Mouse (Mus musculus): ENCODE measurements at regions not wholly inside any gene's neighbourhood (a gene's known extent, or its start where the extent isn't known, plus 50 kb on each side); places are given as distances from the start of the nearest gene placed in this dataset.

GRCm38 (mm10) chr5:33492604-33493315, 59.0 kb upstream of the Nkx1-1 start:
- Histone ChIP-seq H3K9me3 (ENCODE audit: control insufficient read depth, low read length) (no peaks in the 10 kb centered on the region), H3K4me3 (ENCODE audit: control insufficient read depth in 1 of 2, insufficient read depth in 1 of 2, low read depth in 1 of 2, low read length in 2 of 2) (no peak overlapping the region), H3K27ac (replicated peaks in 1 of 2; ENCODE audit: control insufficient read depth in 1 of 2, insufficient read depth in 1 of 2, low read depth in 2 of 2, low read length in 2 of 2) (no peak overlapping the region), H3K9ac (ENCODE audit: low read length) (no peak overlapping the region), H3K36me3 (ENCODE audit: control insufficient read depth, insufficient read depth, low read length) (no peaks in the 10 kb centered on the region), H3K4me2 (ENCODE audit: low read length) (no peak overlapping the region), H3K4me1 (ENCODE audit: control insufficient read depth in 2 of 2, insufficient read depth in 2 of 2, low read length in 2 of 2) (peaks cover 24 to 28% of the 10 kb centered on the region in 2 experiments), H3K27me3 (ENCODE audit: control insufficient read depth, insufficient read depth, low read length) (peaks cover 12% of the 10 kb centered on the region; the same call in 1 of the 2 replicates)
- no peak for ATAC-seq (ENCODE audit: insufficient number of reproducible peaks, insufficient read depth, low FRiP score, low read depth)
- 91% methylated on average over 11 of the region's 11 CpGs for WGBS

- no peak for ATAC-seq (ENCODE audit: insufficient number of reproducible peaks, insufficient read depth, low FRiP score, low read depth)
- peaks cover 48 to 53% of the 10 kb centered on the region in 2 experiments for H3K4me1 ChIP-seq (ENCODE audit: control insufficient read depth in 2 of 2, insufficient read depth in 2 of 2, low read length in 2 of 2)
- WGBS = 57% methylated on average over 6 of the region's 6 CpGs
- no peaks in the 10 kb centered on the region for H3K36me3 ChIP-seq (ENCODE audit: control insufficient read depth, insufficient read depth, low read length)
- H3K4me3 ChIP-seq (ENCODE audit: control insufficient read depth in 1 of 2, insufficient read depth in 1 of 2, low read depth in 1 of 2, low read length in 2 of 2) = no peak overlapping the region
- peaks cover 11% of the 10 kb centered on the region; the same call in 1 of the 2 replicates for H3K27me3 ChIP-seq (ENCODE audit: control insufficient read depth, insufficient read depth, low read length)
- no peak overlapping the region for H3K27ac ChIP-seq (replicated peaks in 1 of 2; ENCODE audit: control insufficient read depth in 1 of 2, insufficient read depth in 1 of 2, low read depth in 2 of 2, low read length in 2 of 2)
- no peak overlapping the region for H3K4me2 ChIP-seq (ENCODE audit: low read length)
- H3K9ac ChIP-seq (ENCODE audit: low read length) = no peak overlapping the region
- H3K9me3 ChIP-seq (ENCODE audit: control insufficient read depth, low read length) = no peaks in the 10 kb centered on the region
Observed at GRCm38 (mm10) chr5:33489286-33489685, 55.5 kb upstream of the Nkx1-1 start.

- H3K9ac ChIP-seq (ENCODE audit: low read length) = no peak overlapping the region
- H3K27ac ChIP-seq (replicated peaks in 1 of 2; ENCODE audit: control insufficient read depth in 1 of 2, insufficient read depth in 1 of 2, low read depth in 2 of 2, low read length in 2 of 2) = peak overlapping the region; percentile 39 to 62; a peak in 3 of 4 replicates
- H3K4me2 ChIP-seq (ENCODE audit: low read length) = peak overlapping the region; percentile 29
- 9% methylated on average over 9 of the region's 9 CpGs for WGBS
- ATAC-seq (ENCODE audit: insufficient number of reproducible peaks, insufficient read depth, low FRiP score, low read depth) = peak; percentile 64
- H3K4me1 ChIP-seq (ENCODE audit: control insufficient read depth in 2 of 2, insufficient read depth in 2 of 2, low read length in 2 of 2) = peaks cover 48 to 53% of the 10 kb centered on the region in 2 experiments
- H3K27me3 ChIP-seq (ENCODE audit: control insufficient read depth, insufficient read depth, low read length) = peaks cover 11% of the 10 kb centered on the region; the same call in 1 of the 2 replicates
- H3K4me3 ChIP-seq (ENCODE audit: control insufficient read depth in 1 of 2, insufficient read depth in 1 of 2, low read depth in 1 of 2, low read length in 2 of 2) = no peak overlapping the region
- no peaks in the 10 kb centered on the region for H3K36me3 ChIP-seq (ENCODE audit: control insufficient read depth, insufficient read depth, low read length)
- no peaks in the 10 kb centered on the region for H3K9me3 ChIP-seq (ENCODE audit: control insufficient read depth, low read length)
Observed at GRCm38 (mm10) chr5:33488152-33488561, 54.4 kb upstream of the Nkx1-1 start.

- Histone ChIP-seq H3K9ac (ENCODE audit: low read length) (no peak overlapping the region), H3K27me3 (ENCODE audit: control insufficient read depth, insufficient read depth, low read length) (peaks cover 16% of the 10 kb centered on the region; the same call in 1 of the 2 replicates), H3K4me3 (ENCODE audit: control insufficient read depth in 1 of 2, insufficient read depth in 1 of 2, low read depth in 1 of 2, low read length in 2 of 2) (no peak overlapping the region), H3K4me1 (ENCODE audit: control insufficient read depth in 2 of 2, insufficient read depth in 2 of 2, low read length in 2 of 2) (peaks cover 50 to 51% of the 10 kb centered on the region in 2 experiments), H3K9me3 (ENCODE audit: control insufficient read depth, low read length) (no peaks in the 10 kb centered on the region), H3K4me2 (ENCODE audit: low read length) (0 out of 2 replicates have a peak overlapping the region, but pooled peaks have one; percentile 8), H3K27ac (replicated peaks in 1 of 2; ENCODE audit: control insufficient read depth in 1 of 2, insufficient read depth in 1 of 2, low read depth in 2 of 2, low read length in 2 of 2) (peak overlapping the region in 1 of 2 experiments; percentile 19; a peak in 3 of 4 replicates), H3K36me3 (ENCODE audit: control insufficient read depth, insufficient read depth, low read length) (no peaks in the 10 kb centered on the region)
- 7% methylated on average over 15 of the region's 15 CpGs for WGBS
- no peak; the same call in 1 of the 2 replicates for ATAC-seq (ENCODE audit: insufficient number of reproducible peaks, insufficient read depth, low FRiP score, low read depth)
Observed at GRCm38 (mm10) chr5:33485765-33486164, 52.0 kb upstream of the Nkx1-1 start.
